Mouse (Mus musculus): ENCODE data around the gene Ankk1. TPM values are rescaled to one million over a fixed set of nuclear protein-coding genes. Genes with fewer than 3 reads are reported as not detected.

Ankk1 gene
- total RNA-seq (2021) (not detected), polyA plus RNA-seq (2012; rRNA removed) (0.06 TPM in 2 replicates)
- long read RNA-seq: 0 reads

- no peak for DNase-seq
Measured at GRCm38 (mm10) chr9:49426921-49427320, at the start of gene Ankk1. Gene Ankk1, minus strand, starts transcription at chr9:49427021.

GRCm38 (mm10) chr9:49472126-49472525 lies 45.3 kb upstream of the Ankk1 start:
- no peak for DNase-seq

GRCm38 (mm10) chr9:49470946-49471345 lies 44.1 kb upstream of the Ankk1 start:
- DNase-seq: no peak

- DNase-seq: no peak
Measured at GRCm38 (mm10) chr9:49470006-49470405, 43.2 kb upstream of the Ankk1 start.

GRCm38 (mm10) chr9:49456136-49456535 lies 29.3 kb upstream of the Ankk1 start:
- DNase-seq: no peak

DNA sequence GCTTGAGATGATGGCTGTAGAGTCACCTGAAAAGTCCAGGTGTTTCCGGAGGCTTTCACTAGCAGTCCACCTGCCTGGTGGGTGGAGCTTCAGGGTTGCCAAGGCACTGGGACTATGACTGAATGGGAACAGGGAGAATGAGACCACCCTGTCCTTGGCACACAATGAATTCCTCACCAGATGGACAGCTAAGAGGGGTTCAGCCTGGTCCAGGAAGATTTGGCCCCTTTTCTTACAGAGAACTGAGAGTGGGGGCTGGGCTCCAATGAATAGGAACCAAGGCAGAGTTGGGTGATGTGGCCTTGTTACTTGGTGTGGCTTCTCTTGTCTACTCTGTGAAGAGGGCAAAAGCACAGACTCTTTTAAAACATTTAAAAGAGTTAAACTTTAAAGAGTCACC lies 25.6 kb upstream of the Ankk1 start:
- DNase-seq: no peak

DNA sequence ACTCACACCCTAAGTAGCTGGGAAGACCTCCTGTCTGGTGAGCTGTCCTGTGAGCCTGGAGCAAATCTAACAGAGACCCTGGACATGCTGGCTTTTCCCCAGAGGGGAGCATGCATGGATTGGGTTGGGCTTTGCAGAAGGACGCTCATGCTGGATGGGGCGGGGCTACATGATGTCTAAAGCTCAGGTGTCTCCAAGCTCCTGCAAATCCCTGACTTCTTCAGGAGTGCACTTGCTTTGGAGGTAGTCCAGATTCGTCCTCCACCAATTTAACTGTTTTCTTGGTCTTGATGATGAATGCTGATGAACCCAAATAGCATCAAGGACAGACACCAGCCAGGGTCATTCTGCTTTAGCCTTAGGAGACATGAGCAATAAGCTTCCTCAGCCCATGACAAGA lies 23.7 kb upstream of the Ankk1 start:
- peak; percentile 50 for DNase-seq

GRCm38 (mm10) chr9:49442621-49443020 lies 15.8 kb upstream of the Ankk1 start:
- no peak for DNase-seq

GRCm38 (mm10) chr9:49427478-49427877 lies 657 bp upstream of the Ankk1 start:
- no peak for DNase-seq

- DNase-seq: no peak
Measured at GRCm38 (mm10) chr9:49425585-49425984, 1.2 kb downstream of the Ankk1 start.

DNA sequence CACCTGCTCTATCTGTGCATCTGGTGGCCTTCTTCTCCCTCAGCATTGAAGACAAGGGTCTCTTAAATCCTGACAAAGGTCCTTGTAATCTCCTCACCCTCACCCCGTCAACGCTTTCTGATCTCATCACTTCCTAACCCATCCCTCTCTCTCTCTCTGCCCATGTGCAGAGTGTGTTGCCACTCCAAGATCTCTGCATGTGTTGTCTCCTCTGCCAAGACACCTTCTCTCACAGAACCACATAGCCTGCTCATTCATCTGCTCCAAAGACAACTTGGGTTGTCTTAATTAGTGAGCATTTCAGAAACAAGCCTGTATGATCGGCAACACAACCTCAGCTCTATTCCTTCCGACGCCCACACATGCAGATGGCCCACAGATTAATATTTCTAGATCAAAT lies 3.0 kb downstream of the Ankk1 start:
- DNase-seq: no peak

- peak; percentile 44 for DNase-seq
Measured at GRCm38 (mm10) chr9:49410621-49411020, 16.2 kb downstream of the Ankk1 start.

DNA sequence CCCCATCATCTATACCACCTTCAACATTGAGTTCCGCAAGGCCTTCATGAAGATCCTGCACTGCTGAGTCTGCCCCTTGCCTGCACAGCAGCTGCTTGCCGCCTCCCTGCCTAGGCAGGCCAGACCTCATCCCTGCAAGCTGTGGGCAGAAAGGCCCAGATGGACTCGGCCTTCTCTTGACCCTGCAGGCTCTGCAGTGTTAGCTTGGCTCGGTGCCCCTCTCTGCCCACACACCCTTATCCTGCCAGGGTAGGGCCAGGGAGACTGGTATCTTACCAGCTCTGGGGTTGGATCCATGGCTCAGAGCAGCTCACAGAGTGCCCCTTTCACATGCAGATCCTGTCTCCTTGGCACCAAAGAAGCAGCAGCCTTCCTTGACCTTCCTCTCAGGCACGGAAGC lies 19.8 kb downstream of the Ankk1 start:
- no peak for DNase-seq

DNA sequence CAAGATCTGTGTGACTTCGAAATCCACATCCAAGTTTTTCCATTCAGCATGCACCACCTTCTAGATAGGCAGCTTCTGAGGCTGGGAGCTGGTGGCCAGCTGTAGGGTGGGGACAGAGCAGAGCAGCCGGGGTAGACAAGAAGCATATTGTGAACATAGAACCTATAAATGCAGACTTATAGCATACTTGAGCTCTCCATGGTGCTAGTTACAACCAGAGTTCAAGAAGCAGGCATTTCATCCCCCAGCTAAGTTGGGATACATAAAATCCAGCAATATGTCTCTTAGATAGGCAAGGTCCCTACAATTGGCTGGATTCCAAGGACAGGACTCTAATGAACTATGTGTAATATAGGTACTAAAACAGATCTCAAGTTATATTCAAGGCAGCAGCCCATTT lies 23.1 kb downstream of the Ankk1 start:
- no peak for DNase-seq

DNA sequence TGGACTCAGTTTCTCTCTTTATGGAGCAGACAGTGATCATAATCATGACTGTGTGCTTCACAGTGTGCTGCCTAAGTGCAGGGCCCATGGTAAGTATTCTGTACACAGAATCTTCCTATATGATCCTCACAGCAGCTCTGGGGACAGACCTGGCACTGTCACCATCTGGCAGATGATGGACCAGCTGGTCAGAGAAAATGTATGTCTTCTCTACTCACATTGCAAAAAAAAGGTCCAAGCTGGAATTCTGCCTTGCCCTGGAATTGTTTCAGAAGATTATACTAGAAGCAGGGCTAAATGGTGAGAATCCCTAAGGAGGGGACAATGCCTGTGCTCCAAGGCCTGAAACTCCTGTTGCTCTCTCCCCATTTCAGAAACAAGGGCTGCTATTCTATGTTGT lies 30.8 kb downstream of the Ankk1 start:
- DNase-seq: no peak

DNA sequence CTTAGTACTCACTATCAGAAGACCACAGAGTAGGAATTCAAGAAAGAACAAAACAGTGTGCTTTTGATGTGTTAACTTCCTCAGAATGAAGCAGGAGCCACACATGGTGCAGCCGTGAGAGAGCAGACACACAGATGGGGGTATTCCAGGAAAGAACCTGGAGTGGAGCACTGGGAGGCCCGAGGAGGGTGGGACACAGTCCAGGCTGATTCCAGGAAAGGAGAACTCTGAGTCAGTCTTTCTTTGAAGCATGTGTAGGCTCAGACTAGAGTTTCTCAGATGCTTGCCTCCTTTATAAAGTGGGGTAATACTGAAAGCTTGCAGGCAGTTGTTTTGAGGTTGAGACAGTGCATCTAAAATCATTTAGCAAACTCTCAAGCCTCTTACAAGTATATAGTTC lies 34.6 kb downstream of the Ankk1 start:
- no peak for DNase-seq

DNA sequence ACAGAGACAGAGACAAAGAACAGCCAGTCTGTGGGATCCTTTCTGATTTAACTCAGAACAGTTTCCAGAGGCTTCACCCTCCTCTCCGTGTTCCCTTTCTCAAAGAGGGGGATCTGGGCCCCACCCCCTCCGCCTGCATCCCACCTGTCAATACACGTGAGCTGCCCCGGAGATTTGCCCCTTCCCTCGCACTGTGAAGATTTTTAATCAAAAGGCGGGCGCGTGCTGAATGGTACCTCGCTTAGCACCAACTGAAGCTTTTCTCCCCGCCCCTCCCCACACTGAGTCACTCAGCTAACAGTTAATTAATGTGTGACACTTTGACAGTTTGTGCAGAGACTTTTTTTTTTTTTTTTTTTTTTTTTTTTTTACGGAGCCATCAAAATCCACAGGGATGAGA lies 40.7 kb downstream of the Ankk1 start:
- DNase-seq: peak; percentile 62

GRCm38 (mm10) chr9:49385301-49385700 lies 41.5 kb downstream of the Ankk1 start:
- DNase-seq: peak; percentile 37

GRCm38 (mm10) chr9:49384855-49385254 lies 42.0 kb downstream of the Ankk1 start:
- DNase-seq: peak; percentile 40

GRCm38 (mm10) chr9:49384041-49384440 lies 42.8 kb downstream of the Ankk1 start:
- DNase-seq: no peak

DNA sequence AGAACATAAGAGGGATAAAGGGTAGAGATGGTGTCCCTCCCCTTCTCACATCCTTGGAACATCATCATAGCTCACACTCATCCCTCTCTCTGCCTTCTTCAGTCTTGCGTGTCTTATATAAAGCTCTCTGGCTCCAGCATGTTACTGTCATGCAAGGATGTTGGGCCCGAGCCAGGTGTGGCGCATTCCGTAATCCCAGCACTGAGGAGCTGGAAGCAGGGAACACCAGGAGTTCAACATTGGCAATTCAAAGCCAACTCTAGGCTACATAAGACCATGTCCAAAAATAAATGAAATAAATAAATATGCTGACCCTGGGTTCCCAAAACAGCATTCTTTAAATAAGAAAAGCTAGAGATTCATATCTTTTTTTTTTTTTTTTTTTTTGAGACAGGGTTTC lies 46.9 kb downstream of the Ankk1 start:
- DNase-seq: no peak

- DNase-seq: peak; percentile 32
Measured at GRCm38 (mm10) chr9:49373946-49374345, 52.9 kb downstream of the Ankk1 start.

DNA sequence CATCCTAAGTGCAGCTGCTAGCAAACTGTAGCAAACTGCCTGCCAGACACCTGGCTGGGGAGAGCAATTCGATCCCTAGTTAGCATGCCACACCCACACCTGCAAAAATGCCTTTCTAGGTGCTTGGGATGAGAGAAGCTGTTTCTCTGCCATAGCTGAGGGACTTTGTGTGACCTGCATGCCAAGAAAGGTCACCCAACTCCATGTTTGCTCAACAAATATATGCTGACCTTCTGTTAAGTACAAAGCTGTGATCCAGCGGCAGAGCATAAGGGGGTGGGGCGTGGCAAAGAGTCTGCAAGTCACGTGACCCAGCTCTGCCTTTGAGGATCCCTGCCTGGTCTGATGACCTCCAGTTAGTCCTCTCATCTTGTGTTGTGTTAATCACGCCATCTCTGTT lies 61.1 kb downstream of the Ankk1 start:
- no peak for DNase-seq
